Mouse (Mus musculus) Patski (cell line): ENCODE data around the gene Scfd2. TPM values are rescaled to one million over a fixed set of nuclear protein-coding genes. Genes with fewer than 3 reads are reported as not detected.

Experiments
- ATAC-seq: fragments of 100-300 bp; one replicate; pipeline ENCODE4 v1.8.0; 2021
- CTCF ChIA-PET: fragments of 350-600 bp; sonication (Branson Sonifier 250); formaldehyde crosslinking; loops from one replicate; lab custom pipeline; 2022; ENCODE audit warnings: inconsistent platforms; lab: Charles Lee
- POLR2A ChIA-PET: fragments of 350-600 bp; sonication (Branson Sonifier 250); formaldehyde crosslinking; loops from one replicate; lab custom pipeline; 2022; ENCODE audit warnings: antibody characterized with exemption, inconsistent platforms; lab: Charles Lee
- DNase-seq: peaks from one replicate; pipeline ENCODE4 v3.0.0-alpha.2; 2011; ENCODE audit warnings: low read depth, low spot score
- H3K27me3 ChIP-seq: fragments of 371-371 bp; one replicate; pipeline ENCODE4 v1.5.1; 2021
- CTCF ChIP-seq: fragments of 100-300 bp; IDR thresholded peaks from one replicate; pipeline ENCODE4 v1.5.1; 2021
- in situ Hi-C: fragments of 300-500 bp; cut with MboI; formaldehyde crosslinking; loops from 3 replicates; pipeline ENCODE4 v1.11.1; 2018; ENCODE audit warnings: low pct_unique_long_range_greater_than_20kb, mixed read lengths
- polyA plus RNA-seq: library from polyadenylated mRNA; unstranded; gene quantifications from one replicate; pipeline ENCODE4 v1.2.3, GENCODE M21; 2021

Scfd2 gene
- polyA plus RNA-seq, 1 experiment from 2014 or later = 8.6 TPM

GRCm38 (mm10) chr5:74163141-74163540 lies 368.4 kb downstream of the Scfd2 start:
- in situ Hi-C loops = no loop called here
- H3K27me3 ChIP-seq = no peaks in the 10 kb centered on the region
- POLR2A ChIA-PET = interaction anchor here (1.2 to 1.4 kb wide), 2 partner anchors 11 to 68 kb away, joined by 3 to 4 read pairs; no protein-coding TSS in a partner anchor
- DNase-seq = no peak
- CTCF ChIA-PET = interaction anchor here (1.1 to 1.7 kb wide), 3 partner anchors 12 to 114 kb away, joined by 3 to 5 read pairs (median 4); no protein-coding TSS in a partner anchor
- no peak for TF ChIP-seq CTCF
- ATAC-seq = no peak

GRCm38 (mm10) chr5:74162013-74162412 lies 369.5 kb downstream of the Scfd2 start:
- ChIA-PET CTCF (interaction anchor here (1.0 to 1.4 kb wide), 3 partner anchors 13 to 91 kb away, joined by 3 to 5 read pairs (median 3); no protein-coding TSS in a partner anchor), POLR2A (no interaction called here)
- in situ Hi-C loops = no loop called here
- DNase-seq = no peak
- no peak for ATAC-seq
- TF ChIP-seq CTCF = no peak
- no peaks in the 10 kb centered on the region for H3K27me3 ChIP-seq

DNA sequence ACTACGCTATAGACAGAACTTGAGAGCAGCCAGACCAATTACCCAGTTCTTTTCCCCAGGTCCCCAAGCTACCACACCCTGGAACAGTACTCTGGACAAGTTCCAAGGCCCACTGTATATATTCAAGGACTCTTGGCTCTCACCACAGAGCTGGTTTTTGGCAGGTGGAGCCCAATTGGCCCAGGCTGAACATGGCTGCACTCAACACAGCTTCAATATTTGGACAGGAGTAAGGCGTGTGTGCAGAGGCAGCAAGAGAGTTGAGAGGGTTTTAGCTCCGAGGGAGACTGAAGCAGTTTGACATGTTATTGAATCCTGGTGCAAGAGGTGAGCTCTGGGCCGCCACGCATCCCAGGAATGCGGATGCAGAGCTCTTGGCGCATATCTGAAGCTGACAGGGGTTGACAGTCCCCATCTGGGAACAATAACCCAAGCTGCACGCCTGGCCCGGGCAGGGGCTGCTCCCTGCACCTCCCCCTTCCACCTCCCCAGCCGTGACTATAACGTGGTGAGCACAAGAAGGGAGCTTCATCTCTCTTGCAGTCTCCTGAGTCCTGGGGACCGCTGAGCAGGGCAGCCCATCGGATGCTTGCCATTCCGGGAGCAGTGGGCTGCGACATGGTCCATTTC lies 370.1 kb downstream of the Scfd2 start:
- ATAC-seq = peak; percentile 90
- TF ChIP-seq CTCF = no peak
- ChIA-PET CTCF (interaction anchor here (1.0 to 1.1 kb wide), 2 partner anchors 35 to 91 kb away, joined by 3 read pairs; no protein-coding TSS in a partner anchor), POLR2A (interaction anchor here (0.8 kb wide), 1 partner anchor 69 kb away, joined by 3 read pairs; no protein-coding TSS in a partner anchor)
- in situ Hi-C loops = no loop called here
- no peak for DNase-seq
- H3K27me3 ChIP-seq = no peaks in the 10 kb centered on the region

GRCm38 (mm10) chr5:74160349-74160748 lies 371.2 kb downstream of the Scfd2 start:
- in situ Hi-C loops = no loop called here
- CTCF ChIA-PET = interaction anchor here (1.2 kb wide), 1 partner anchor 13 kb away, joined by 5 read pairs; no protein-coding TSS in a partner anchor
- peak; percentile 36 for ATAC-seq

DNA sequence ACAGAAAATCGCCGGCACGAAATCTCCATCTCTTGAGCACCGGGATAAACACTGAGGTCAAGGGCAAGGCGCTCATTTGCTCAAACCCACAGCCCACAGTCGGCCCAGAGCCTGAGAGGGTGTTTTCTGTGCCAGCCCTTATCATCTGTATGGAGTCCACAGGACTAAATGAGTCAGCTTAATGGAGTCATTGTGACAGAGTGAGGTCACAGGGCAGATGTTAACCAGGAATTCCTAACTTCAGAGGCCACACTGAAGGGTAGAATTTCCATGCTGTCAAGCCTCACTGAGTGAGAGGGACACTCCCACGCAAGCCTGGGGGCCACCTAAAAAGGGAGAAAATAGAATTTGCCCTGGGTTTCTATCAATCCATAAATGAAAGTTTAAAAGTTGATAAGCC lies 371.7 kb downstream of the Scfd2 start:
- in situ Hi-C loops = no loop called here
- ChIA-PET POLR2A (no interaction called here), CTCF (interaction anchor here (0.7 to 1.7 kb wide), 3 partner anchors 13 to 274 kb away, joined by 3 to 5 read pairs (median 4); no protein-coding TSS in a partner anchor)
- no peak for TF ChIP-seq CTCF
- ATAC-seq (peak; percentile 31), DNase-seq (no peak)
- H3K27me3 ChIP-seq = no peaks in the 10 kb centered on the region

More at GRCm38 (mm10) chr5:74160349-74160748, 371.2 kb downstream of the Scfd2 start:
- H3K27me3 ChIP-seq = no peaks in the 10 kb centered on the region
- TF ChIP-seq CTCF = no peak
- POLR2A ChIA-PET = interaction anchor here (0.8 kb wide), 1 partner anchor 68 kb away, joined by 3 read pairs; no protein-coding TSS in a partner anchor
- DNase-seq = no peak

DNA sequence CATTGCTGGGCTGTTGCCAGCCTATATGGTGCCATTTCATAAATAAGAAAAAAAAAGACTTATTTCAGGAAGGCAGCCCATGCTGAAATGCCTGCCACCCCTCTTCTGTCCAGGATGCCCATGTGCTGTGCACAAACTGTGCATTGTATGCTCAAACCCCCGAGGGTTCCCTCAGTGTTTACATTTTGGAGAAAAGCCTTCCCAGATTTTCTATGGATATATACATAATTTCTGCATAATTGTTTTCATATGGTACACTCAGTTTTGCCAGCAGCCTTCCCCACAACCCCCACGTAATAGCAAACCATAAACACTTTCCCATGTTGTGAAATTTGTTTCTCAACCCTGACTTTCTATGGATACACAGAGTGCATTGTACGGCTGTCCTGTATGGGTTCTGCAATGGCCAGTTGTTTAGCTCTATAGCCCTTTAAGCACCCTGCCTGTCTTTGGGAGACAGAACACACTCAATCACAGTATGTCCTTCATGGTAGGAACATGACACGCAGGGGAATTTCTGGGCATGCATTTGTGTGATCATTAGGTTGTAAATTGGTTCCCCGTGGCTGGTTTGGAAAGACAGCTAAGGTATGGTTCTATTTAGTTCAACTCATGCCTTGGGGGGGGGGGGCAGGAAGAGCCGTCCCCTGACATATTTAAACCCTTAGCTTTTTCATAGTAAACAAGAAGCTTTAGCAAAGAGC lies 372.5 kb downstream of the Scfd2 start:
- ChIA-PET CTCF (interaction anchor here (0.7 to 1.7 kb wide), 3 partner anchors 12 to 273 kb away, joined by 3 to 5 read pairs (median 4); no protein-coding TSS in a partner anchor), POLR2A (no interaction called here)
- ATAC-seq = no peak
- H3K27me3 ChIP-seq = no peaks in the 10 kb centered on the region
- no peak for DNase-seq
- in situ Hi-C loops = no loop called here
- TF ChIP-seq CTCF = no peak

DNA sequence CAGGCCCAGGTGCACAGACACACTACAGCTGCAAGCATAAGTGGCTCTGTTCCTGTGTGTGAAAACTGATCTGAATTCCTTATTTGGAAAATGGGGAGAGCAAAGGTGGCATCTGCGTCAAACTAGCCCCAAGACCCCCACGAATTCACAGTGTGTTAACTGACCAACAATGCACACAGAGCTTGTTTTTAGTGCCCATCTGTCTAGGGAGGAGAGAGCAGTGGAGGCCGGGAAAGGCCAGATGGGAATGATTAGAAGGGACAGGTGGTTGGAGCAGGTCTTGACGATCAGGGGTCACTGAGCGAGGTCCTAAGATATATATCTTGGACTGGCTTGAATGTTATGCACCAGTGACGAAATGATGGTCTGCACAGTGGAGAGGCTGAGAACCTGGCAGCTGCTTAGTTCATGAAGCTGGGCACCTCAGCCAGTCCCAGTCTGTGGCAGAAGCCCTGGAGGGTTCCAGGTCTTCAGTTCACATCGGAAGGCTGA lies 375.7 kb downstream of the Scfd2 start:
- in situ Hi-C loops = no loop called here
- no peak for ATAC-seq
- ChIA-PET CTCF (interaction anchor here (0.8 to 0.9 kb wide), 2 partner anchors 22 to 128 kb away, joined by 3 read pairs; no protein-coding TSS in a partner anchor), POLR2A (interaction anchor here (1.2 kb wide), 1 partner anchor 9 kb away, joined by 3 read pairs; no protein-coding TSS in a partner anchor)
- TF ChIP-seq CTCF = no peak
- no peak for DNase-seq
- H3K27me3 ChIP-seq = no peaks in the 10 kb centered on the region

Other genes starting within 250 kb of the Scfd2 start
- gene Fip1l1, start 3.7 kb upstream of the Scfd2 start, polyA plus RNA-seq = 96.7 TPM
- gene Lnx1, start 171.2 kb upstream of the Scfd2 start, polyA plus RNA-seq = 0.09 TPM